Mouse (Mus musculus) E14TG2a.4 (cell line): ENCODE data around the gene Zcwpw1.

Experiments
- CTCF ChIP-seq: conservative IDR thresholded peaks from 2 replicates; pipeline ENCODE4 v1.5.1; 2014; ENCODE audit warnings: low read length
- NANOG ChIP-seq: IDR thresholded peaks from 2 replicates; pipeline ENCODE4 v1.6.1; 2014; ENCODE audit warnings: borderline replicate concordance, low read length, mixed read lengths

DNA sequence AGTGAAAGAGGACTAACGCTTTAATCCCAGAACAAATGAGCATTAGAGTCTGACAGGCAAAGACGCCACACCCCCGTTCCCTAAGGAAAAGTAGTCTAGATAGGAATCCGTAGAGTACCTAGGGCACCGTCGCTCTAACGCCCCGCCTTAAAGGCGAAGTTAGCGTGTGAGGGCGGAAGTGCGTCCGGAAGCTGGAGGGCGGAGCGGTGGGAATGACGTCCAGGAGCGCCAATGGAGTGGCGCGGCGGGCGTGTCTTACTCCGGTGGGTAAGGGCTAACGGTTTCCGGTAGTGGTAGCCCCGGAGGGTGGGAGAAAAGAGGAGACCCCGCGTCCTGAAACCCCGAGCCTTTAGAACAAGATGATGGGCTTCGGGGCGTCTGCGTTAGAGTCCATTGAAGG is 9.0 kb upstream of the Zcwpw1 start, which contains the start of gene Ppp1r35:
- TF ChIP-seq CTCF, result no peak
- TF ChIP-seq NANOG, result no peak
